Mouse (Mus musculus) testis, adult 2 months (tissue): ENCODE data around the gene Lif. TPM values are rescaled to one million over a fixed set of nuclear protein-coding genes. Genes with fewer than 3 reads are reported as not detected.

Experiments used
- H3K27ac ChIP-seq: fragments of 200-500 bp; 2 replicates; pipeline ENCODE4 v1.5.1; 2012; ENCODE audit warnings: low read depth, low read length; ENCODE audit not compliant: control insufficient read depth, insufficient read depth
- H3K27me3 ChIP-seq: fragments of 200-500 bp; 2 replicates; pipeline ENCODE4 v1.6.1; 2012; ENCODE audit warnings: mild to moderate bottlenecking, low read length, moderate library complexity; ENCODE audit not compliant: control insufficient read depth, insufficient read depth
- H3K36me3 ChIP-seq: fragments of 200-500 bp; 2 replicates; pipeline ENCODE4 v1.6.1; 2012; ENCODE audit warnings: mild to moderate bottlenecking, low read length; ENCODE audit not compliant: control insufficient read depth, insufficient read depth
- H3K4me1 ChIP-seq: fragments of 200-500 bp; 2 replicates; pipeline ENCODE4 v1.6.1; 2012; ENCODE audit warnings: low read length; ENCODE audit not compliant: control insufficient read depth, insufficient read depth
- H3K4me3 ChIP-seq: fragments of 200-500 bp; 2 replicates; pipeline ENCODE4 v1.5.1; 2012; ENCODE audit warnings: low read depth, mild to moderate bottlenecking, low read length, moderate library complexity, mixed read lengths; ENCODE audit not compliant: control insufficient read depth
- CTCF ChIP-seq: fragments of 200-500 bp; IDR thresholded peaks from 2 replicates; pipeline ENCODE4 v1.5.1; 2012; ENCODE audit warnings: low read depth, mild to moderate bottlenecking, inconsistent platforms, low read length, moderate library complexity; ENCODE audit not compliant: control insufficient read depth, insufficient read depth, insufficient replicate concordance
- POLR2A ChIP-seq: fragments of 200-500 bp; IDR thresholded peaks from 2 replicates; pipeline ENCODE4 v1.6.1; 2012; ENCODE audit warnings: low read depth, mild to moderate bottlenecking, inconsistent platforms, low read length, moderate library complexity; ENCODE audit not compliant: control insufficient read depth
- polyA plus RNA-seq: library from polyadenylated mRNA; depleted of rRNA; stranded (reverse); fragments of >200 nt; gene quantifications from 2 replicates; pipeline ENCODE4 v1.2.3, GENCODE M21; 2012

Gene Lif
- polyA plus RNA-seq, 1 experiment: 0.21 TPM

DNA sequence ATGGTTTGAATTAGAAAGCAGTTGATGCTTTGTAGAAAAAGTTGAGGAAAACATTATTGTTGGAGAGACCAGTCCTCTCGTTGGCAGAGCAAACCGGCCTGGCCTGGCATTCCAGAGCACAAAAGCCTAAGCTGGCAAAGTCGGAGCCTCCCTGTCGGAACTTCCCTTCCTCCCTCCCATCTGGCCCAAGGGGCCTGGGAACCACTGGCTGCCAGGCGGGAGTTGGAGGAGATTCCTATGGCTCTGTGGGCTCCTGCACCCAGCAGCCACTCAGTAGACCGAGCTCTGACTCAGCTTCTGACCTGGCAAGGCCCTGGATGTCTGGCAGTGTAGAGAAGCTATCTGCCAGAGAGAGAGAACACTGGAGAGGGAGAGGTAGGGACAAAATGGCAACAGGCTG is 34.3 kb downstream of the Lif start:
- Histone ChIP-seq H3K4me3 (no peak overlapping the region), H3K36me3 (no peaks in the 10 kb centered on the region), H3K4me1 (peaks cover 2% of the 10 kb centered on the region; the same call in 1 of the 2 replicates), H3K27me3 (no peaks in the 10 kb centered on the region), H3K27ac (no peak overlapping the region)
- TF ChIP-seq CTCF (no peak), POLR2A (no peak)

DNA sequence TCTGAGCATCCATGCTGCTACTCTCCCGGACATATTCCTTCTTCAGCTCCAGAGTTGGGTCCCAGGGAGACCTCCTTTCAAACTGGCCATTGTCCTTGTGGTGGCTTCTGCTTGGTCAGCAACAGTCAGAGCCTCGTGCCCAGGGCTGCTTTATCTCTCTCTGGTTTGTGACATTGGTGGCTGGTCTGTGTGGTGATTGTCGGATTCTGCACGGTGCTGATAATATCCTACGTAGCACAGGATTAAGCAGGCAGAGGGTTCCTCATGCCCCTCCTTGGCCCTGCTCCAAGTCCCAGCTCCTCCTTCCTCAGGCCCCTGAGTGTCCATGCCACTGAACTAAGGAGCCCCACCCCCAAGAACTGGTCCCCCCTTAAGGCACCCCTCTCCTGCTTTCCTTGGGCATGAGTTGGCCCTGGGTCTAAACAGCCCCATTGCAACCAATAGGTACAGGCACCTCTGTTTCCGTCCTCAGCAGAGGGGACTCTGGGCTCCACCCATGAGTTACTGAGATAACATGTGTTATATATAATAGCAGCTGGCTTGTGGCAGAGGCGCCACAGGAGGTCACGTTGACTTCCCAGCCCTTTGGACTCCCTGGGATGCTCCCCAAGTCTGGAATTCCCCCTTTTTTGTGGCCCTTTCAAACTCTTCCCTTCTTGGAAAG is 35.0 kb downstream of the Lif start:
- peaks cover 2% of the 10 kb centered on the region; the same call in 1 of the 2 replicates for H3K4me1 ChIP-seq

DNA sequence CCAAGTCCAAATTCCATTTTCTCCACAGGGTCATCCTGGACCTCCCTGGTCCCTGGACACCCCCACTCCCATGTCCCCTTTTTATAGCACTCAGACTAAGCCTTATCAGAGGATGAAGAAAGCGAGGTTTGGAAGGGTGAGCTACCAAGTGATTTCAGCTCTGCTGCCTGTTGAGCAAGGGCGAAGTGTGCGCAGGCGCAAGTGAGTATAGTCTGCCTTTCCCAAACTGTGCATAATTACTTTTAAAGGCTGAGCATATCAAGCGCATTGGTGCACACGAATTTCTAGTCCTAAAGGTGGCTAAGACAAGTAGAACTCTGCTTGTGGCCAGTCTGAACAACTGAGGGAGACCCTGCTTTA is 35.5 kb downstream of the Lif start:
- H3K27ac ChIP-seq: no peak overlapping the region
- H3K27me3 ChIP-seq: no peaks in the 10 kb centered on the region
- H3K4me1 ChIP-seq: peaks cover 2% of the 10 kb centered on the region; the same call in 1 of the 2 replicates
- no peak overlapping the region for H3K4me3 ChIP-seq
- H3K36me3 ChIP-seq: no peaks in the 10 kb centered on the region
- TF ChIP-seq POLR2A (no peak), CTCF (no peak)

More for the DNA sequence above, 35.0 kb downstream of the Lif start:
- H3K36me3 ChIP-seq: no peaks in the 10 kb centered on the region
- H3K27ac ChIP-seq: no peak overlapping the region
- no peak overlapping the region for H3K4me3 ChIP-seq
- H3K27me3 ChIP-seq: no peaks in the 10 kb centered on the region
- TF ChIP-seq CTCF (no peak), POLR2A (no peak)

DNA sequence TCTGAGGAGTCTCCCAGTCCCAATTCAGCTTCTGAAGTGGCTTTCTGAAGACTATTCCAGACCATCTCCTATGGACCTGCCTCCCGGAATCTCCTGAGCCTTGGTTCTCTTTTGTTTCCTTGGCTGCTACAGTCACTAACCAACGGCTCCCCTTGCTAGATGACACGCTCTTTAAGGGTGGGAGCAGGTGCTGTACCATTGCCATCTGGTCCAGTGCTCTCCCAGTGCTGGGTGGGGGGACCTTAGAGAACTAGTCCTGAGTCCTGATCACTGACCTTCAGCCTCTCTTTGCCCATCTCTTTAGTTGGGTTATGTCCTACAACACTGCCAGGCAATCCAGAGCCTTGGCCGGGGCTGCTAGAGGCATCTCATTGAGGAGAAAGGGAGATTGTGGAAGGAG is 36.1 kb downstream of the Lif start:
- TF ChIP-seq POLR2A (no peak), CTCF (no peak)
- Histone ChIP-seq H3K27me3 (no peaks in the 10 kb centered on the region), H3K36me3 (no peaks in the 10 kb centered on the region), H3K4me3 (no peak overlapping the region), H3K27ac (no peak overlapping the region), H3K4me1 (peaks cover 2% of the 10 kb centered on the region; the same call in 1 of the 2 replicates)

DNA sequence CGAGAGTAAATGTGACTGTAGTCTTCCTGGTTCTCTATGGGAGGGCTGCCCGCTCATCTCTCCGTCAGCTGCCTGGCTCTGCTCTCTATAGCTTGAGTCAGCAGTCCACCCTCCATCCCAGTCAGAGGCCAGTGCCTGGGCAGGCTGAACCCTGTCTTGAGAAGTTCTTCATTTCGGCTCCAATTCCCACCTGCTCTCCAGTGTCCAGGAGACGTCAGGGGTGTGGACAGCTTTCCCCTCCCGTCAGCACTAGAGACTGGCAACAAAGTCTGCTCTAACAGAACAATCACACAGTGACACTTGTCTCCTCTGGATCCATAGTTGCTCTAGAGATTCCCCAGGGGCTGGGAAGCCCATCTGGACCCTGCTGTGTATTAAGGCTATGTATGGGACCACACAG is 36.7 kb downstream of the Lif start:
- Histone ChIP-seq H3K4me1 (peaks cover 2% of the 10 kb centered on the region; the same call in 1 of the 2 replicates), H3K36me3 (no peaks in the 10 kb centered on the region), H3K27ac (no peak overlapping the region), H3K4me3 (no peak overlapping the region), H3K27me3 (no peaks in the 10 kb centered on the region)
- TF ChIP-seq POLR2A (no peak), CTCF (no peak)

DNA sequence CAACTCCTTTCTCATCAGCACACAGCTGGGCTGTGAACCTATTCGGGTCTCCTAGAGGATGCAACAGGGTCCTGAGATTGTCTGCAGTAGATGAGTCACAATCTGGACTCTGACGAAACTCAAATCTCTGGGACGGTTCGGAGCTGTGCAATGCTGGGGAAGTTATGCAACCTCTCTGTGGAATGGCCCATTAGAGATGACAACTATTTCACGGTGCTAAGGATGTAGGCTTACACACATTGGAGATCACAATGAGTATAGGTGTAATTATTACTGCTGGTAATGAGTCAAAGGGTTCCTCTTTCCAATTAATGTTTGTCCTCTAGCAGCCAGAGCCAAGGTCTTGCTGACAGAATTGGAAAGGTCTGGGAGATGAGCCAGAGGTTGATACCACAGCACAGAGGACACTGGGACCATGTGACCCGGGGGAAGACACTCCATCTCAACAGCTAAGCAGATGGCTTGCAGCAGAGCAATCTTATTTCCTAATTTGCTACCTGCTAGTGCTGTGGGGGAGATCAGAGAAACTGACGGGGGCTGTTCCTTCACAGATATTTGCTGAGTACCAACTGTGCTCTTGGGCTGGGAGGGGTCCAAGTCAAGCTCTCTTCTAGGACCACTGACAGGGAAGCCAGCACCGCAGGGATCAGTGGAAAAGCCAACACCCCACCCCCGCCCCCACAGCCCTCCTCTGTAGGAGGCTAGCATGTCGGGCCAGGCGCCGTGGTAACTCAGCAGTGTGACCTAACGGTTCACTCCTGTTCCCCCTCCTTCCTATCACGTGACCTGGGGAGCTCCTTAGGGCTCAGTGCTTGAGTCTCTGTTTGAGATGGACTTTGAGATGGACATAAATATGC is 37.4 kb downstream of the Lif start:
- H3K36me3 ChIP-seq: no peaks in the 10 kb centered on the region
- TF ChIP-seq POLR2A (no peak), CTCF (no peak)
- no peak overlapping the region for H3K27ac ChIP-seq
- no peaks in the 10 kb centered on the region for H3K27me3 ChIP-seq
- H3K4me3 ChIP-seq: no peak overlapping the region
- peaks cover 7% of the 10 kb centered on the region for H3K4me1 ChIP-seq

DNA sequence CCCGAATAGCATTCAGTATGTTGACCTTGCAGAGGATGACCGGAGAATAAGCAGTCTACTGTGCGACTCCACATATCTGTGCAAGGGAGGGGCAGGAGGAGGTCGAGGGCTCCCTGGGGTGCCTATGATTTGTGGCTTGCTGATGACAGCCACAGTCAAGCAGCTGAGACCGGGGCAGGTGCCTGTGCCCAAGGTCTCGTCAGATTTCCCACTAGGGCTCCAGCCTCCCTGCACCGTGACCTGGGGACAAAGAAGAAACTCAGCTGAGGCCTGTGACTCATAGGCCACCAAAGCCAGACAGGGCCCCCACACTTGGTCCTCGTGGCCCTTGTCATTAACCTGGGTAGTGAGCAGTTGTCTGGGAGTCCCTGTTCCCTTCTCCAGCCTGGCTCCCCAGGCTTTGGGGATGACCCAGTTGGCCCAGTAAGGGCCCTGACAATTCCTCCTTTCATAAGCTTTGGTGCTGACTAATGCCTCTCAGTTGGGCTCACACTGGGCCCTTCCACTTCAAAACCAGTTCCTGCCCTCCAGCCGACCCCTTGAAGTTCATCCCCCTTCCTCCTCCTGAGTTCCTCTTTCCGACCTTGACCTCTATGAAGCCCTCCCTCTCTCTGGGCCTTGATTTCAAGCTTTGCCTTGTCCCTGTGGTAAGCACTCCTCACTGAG is 39.4 kb downstream of the Lif start:
- no peak for TF ChIP-seq POLR2A
- TF ChIP-seq CTCF: no peak
- Histone ChIP-seq H3K4me1 (peaks cover 7% of the 10 kb centered on the region), H3K27ac (no peak overlapping the region), H3K36me3 (no peaks in the 10 kb centered on the region), H3K27me3 (no peaks in the 10 kb centered on the region), H3K4me3 (no peak overlapping the region)
